Mouse (Mus musculus): ENCODE results near the gene Hnf4a.

DNA sequence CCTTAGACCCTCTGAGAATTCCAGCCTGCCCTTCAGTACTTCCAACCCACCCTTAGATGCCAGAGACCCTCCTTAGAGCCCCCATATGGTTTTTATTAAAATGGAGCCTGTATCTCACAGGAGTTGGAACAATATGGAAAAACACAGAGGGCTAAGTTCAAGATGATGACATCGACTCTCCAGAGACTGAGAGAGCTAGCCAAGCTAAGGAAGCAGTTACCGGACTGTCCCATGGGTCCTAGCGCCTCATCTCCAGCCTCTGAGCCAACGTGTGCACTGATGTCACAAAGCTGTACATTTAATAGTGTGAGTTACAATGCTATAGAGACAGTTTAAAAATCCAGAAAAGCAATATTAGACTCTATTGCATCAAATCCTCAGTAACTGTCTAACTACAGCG is 84.4 kb downstream of the Hnf4a start:
- TF ChIP-seq CTCF (conservative IDR thresholded peaks at IDR 0.05; ENCODE audit: low read length) = no peak
- no peak for TF ChIP-seq NANOG (IDR thresholded peaks at IDR 0.05; ENCODE audit: borderline replicate concordance, low read length)
- TF ChIP-seq POU5F1 (IDR thresholded peaks at IDR 0.05; ENCODE audit: borderline replicate concordance, low read length) = no peak
